Mouse (Mus musculus): ENCODE measurements at regions not wholly inside any gene's neighbourhood (a gene's known extent, or its start where the extent isn't known, plus 50 kb on each side); places are given as distances from the start of the nearest gene placed in this dataset.

DNA sequence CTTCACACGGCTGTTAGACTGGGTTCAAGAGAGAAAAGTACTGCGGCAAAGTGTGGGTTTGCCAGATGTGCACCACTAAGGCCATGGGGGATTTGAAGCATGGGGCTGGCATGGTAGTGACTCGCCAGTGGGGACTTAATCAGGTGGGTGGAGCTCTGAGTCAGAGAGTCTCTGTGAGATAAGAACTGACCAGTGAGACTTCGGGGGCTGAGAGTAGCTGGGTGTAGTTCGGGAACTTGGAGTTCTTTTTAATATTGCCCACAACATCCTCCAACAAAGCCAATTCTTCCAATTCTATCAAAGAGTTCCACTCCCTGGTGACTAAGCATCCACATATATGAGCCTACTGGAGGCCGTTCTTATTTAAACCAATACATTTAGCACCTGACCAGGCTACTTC, 75.8 kb upstream of the Spred2 start:
- DNase-seq (ENCODE audit: extremely low read depth): no peak
- Histone ChIP-seq H3K27ac (ENCODE audit: insufficient read depth, low read depth) (no peak overlapping the region), H3K9ac (ENCODE audit: insufficient read depth, low read depth) (no peak overlapping the region), H3K79me2 (replicated peaks; ENCODE audit: control insufficient read depth, extremely low read depth, insufficient read depth, poor library complexity, severe bottlenecking) (no peaks in the 10 kb centered on the region), H3K27me3 (replicated peaks) (no peaks in the 10 kb centered on the region), H3K36me3 (replicated peaks in 1 of 2; ENCODE audit: control insufficient read depth in 1 of 2, insufficient read depth in 1 of 2, low read length in 1 of 2) (no peaks in the 10 kb centered on the region), H3K4me2 (ENCODE audit: insufficient read depth, low read depth, poor library complexity, severe bottlenecking) (no peak overlapping the region), H3K4me3 (replicated peaks in 1 of 3; ENCODE audit: low read depth in 2 of 3, low read length in 2 of 3, poor library complexity in 1 of 3) (no peak overlapping the region), H3K9me3 (replicated peaks; ENCODE audit: low read length) (peaks cover 7% of the 10 kb centered on the region), H3K4me1 (ENCODE audit: control insufficient read depth in 1 of 2, insufficient read depth in 2 of 2) (no peaks in the 10 kb centered on the region)
- in situ Hi-C loops (cut with MboI; ENCODE audit: low pct_ligation_motif_present, low pct_unique_long_range_greater_than_20kb, low sequenced_read_pairs): loop anchor here (25.0 kb wide), 1 partner anchor 564 kb away; no protein-coding TSS in a partner anchor
- dilution Hi-C loops (cut with MboI; ENCODE audit: extremely low pct_ligation_motif_present, extremely low pct_unique_long_range_greater_than_20kb, low sequenced_read_pairs): no loop called here
- TF ChIP-seq JUN (IDR thresholded peaks at IDR 0.05; ENCODE audit: insufficient read depth, low read depth, low read length) (no peak), TBP (conservative IDR thresholded peaks at IDR 0.05; ENCODE audit: low read depth, low read length) (no peak), CHD1 (IDR thresholded peaks at IDR 0.05; ENCODE audit: low read depth, low read length) (no peak), TCF12 (IDR thresholded peaks at IDR 0.05; ENCODE audit: low read depth, low read length) (no peak), JUND (conservative IDR thresholded peaks at IDR 0.05; ENCODE audit: low read depth, low read length) (no peak), IRF4 (IDR thresholded peaks at IDR 0.05; ENCODE audit: low read depth, low read length) (no peak), SIN3A (IDR thresholded peaks at IDR 0.05; ENCODE audit: low read length) (no peak), MXI1 (IDR thresholded peaks at IDR 0.05; ENCODE audit: low read depth, low read length) (no peak), RAD21 (IDR thresholded peaks at IDR 0.05; ENCODE audit: low read depth, low read length) (no peak), MAZ (IDR thresholded peaks at IDR 0.05; ENCODE audit: low read depth, low read length) (no peak), UBTF (IDR thresholded peaks at IDR 0.05; ENCODE audit: low read depth, low read length) (no peak), MEF2A (IDR thresholded peaks at IDR 0.05; ENCODE audit: borderline replicate concordance, low read depth, low read length) (no peak), USF1 (IDR thresholded peaks at IDR 0.05; ENCODE audit: low read depth, low read length) (no peak)

DNA sequence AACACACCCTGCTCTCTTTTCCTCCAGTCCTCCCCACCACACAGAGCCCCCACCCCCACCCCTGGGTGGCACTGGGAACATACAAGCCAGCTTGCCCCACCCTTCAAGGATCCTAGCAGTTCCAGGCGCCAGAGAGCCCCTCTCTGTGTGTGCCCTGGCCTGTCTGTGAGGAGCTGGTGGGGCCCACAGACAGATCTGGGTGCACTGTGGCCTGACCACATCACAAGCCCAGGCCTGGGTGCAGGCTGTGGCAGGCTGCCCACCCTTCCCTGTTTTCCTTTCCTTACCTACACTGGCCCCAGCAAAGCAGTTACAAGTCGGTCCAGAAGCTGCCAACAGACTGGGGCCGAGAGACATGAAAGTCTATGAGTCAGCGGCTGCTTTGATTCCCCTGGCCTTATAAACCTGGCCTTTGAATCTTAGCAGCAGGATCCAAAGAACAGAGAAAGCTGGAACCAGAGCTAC, 74.8 kb upstream of the Spred2 start:
- no peak for TF ChIP-seq ZMIZ1 (IDR thresholded peaks at IDR 0.05; ENCODE audit: low read depth, low read length)
- TF ChIP-seq NRF1 (IDR thresholded peaks at IDR 0.05; ENCODE audit: low read depth, low read length): no peak
- TF ChIP-seq MAX (IDR thresholded peaks at IDR 0.05; ENCODE audit: low read length): no peak
- no peak for TF ChIP-seq EP300 (IDR thresholded peaks at IDR 0.05; ENCODE audit: low read length)
- no peak for TF ChIP-seq POLR2A (IDR thresholded peaks at IDR 0.05; ENCODE audit: low read depth, low read length)
- TF ChIP-seq RCOR1 (conservative IDR thresholded peaks at IDR 0.05; ENCODE audit: low read depth, low read length): no peak
- no peak for TF ChIP-seq POLR2AphosphoS2 (IDR thresholded peaks at IDR 0.05; ENCODE audit: low read depth, low read length)
- H3K27ac ChIP-seq (ENCODE audit: insufficient read depth, low read depth): no peak overlapping the region
- no peak for DNase-seq (ENCODE audit: extremely low read depth)
- no peak overlapping the region for H3K9ac ChIP-seq (ENCODE audit: insufficient read depth, low read depth)
- no peak overlapping the region for H3K4me2 ChIP-seq (ENCODE audit: insufficient read depth, low read depth, poor library complexity, severe bottlenecking)
- in situ Hi-C loops (cut with MboI; ENCODE audit: low pct_ligation_motif_present, low pct_unique_long_range_greater_than_20kb, low sequenced_read_pairs) (loop anchor here (25.0 kb wide), 1 partner anchor 563 kb away; no protein-coding TSS in a partner anchor), dilution Hi-C loops (cut with MboI; ENCODE audit: extremely low pct_ligation_motif_present, extremely low pct_unique_long_range_greater_than_20kb, low sequenced_read_pairs) (no loop called here)
- H3K4me3 ChIP-seq (replicated peaks in 1 of 3; ENCODE audit: low read depth in 2 of 3, low read length in 2 of 3, poor library complexity in 1 of 3): no peak overlapping the region
- no peaks in the 10 kb centered on the region for H3K36me3 ChIP-seq (replicated peaks in 1 of 2; ENCODE audit: control insufficient read depth in 1 of 2, insufficient read depth in 1 of 2, low read length in 1 of 2)
- no peaks in the 10 kb centered on the region for H3K79me2 ChIP-seq (replicated peaks; ENCODE audit: control insufficient read depth, extremely low read depth, insufficient read depth, poor library complexity, severe bottlenecking)
- no peaks in the 10 kb centered on the region for H3K4me1 ChIP-seq (ENCODE audit: control insufficient read depth in 1 of 2, insufficient read depth in 2 of 2)
- no peaks in the 10 kb centered on the region for H3K27me3 ChIP-seq (replicated peaks)
- H3K9me3 ChIP-seq (replicated peaks; ENCODE audit: low read length): no peaks in the 10 kb centered on the region
